Mouse (Mus musculus): Measurements from ENCODE around the gene Gm45808.

DNA sequence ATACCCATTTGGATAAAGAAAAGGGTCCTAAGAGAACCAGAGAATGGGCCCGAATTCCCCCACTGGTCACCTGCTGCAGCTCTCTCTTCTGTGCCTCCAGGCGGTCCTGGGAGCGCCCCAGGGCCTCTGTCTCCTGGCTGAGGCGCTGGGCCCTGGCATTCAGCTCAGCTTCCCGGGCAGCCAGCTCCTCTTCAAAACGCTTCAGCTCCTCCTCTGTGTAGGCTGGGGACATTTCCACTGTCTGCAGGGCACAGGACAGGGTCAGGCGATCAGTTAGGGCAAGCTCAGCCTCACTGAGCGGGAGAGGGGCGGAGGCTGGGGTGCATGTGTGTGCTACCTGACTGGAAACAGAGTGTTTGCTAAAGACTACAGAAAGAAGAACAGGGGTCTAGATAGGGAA is 7.9 kb upstream of the Gm45808 start:
- TF ChIP-seq POLR2A (IDR thresholded peaks at IDR 0.05; ENCODE audit: extremely low read depth, insufficient read depth, low read length) (no peak), CTCF (IDR thresholded peaks at IDR 0.05; ENCODE audit: extremely low read depth, insufficient read depth, low read length) (no peak)
